Mouse (Mus musculus) splenic B cell, adult 2 months (primary cell): ENCODE measurements around the gene Nanog.
"Not testable (repeated sequence)": the region's sequence is repeated elsewhere in the genome, so short reads cannot be mapped to it uniquely, and the experiment has no call there.

Experiments
- DNase-seq: peaks from one replicate; pipeline ENCODE4 v3.0.0-alpha.2; 2011; ENCODE audit warnings: low read depth, low spot score
- H3K27me3 ChIP-seq: 2 replicates; pipeline ENCODE4 v1.6.1; 2012; ENCODE audit warnings: mild to moderate bottlenecking, low read length, moderate library complexity, mixed read lengths; ENCODE audit not compliant: control insufficient read depth, poor library complexity, insufficient read depth, severe bottlenecking
- H3K36me3 ChIP-seq: 2 replicates; pipeline ENCODE4 v1.6.1; 2012; ENCODE audit warnings: mild to moderate bottlenecking, low read length, moderate library complexity, mixed read lengths; ENCODE audit not compliant: control insufficient read depth, poor library complexity, insufficient read depth, severe bottlenecking

The Nanog gene

DNA sequence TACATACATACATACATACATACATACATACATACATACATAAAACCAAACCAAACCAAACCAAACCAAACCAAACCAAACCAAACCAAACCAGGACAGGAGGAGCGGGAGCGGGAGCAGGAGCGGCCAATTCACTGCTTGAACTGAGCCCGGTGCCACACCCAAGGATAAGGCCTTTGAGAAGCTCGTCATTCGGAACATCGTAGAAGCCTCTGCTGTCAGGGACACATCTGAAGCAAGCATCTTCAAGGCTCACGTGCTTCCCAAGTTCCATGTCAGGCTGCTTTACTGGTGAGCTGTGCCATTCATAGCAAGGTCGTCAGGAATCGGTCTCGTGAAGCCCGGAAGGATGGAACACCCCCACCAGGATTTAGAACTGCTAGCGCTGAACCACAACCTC is 20.6 kb upstream of the Nanog start:
- DNase-seq = no peak
- H3K36me3 ChIP-seq = no peaks in the 10 kb centered on the region
- no peaks in the 10 kb centered on the region for H3K27me3 ChIP-seq

DNA sequence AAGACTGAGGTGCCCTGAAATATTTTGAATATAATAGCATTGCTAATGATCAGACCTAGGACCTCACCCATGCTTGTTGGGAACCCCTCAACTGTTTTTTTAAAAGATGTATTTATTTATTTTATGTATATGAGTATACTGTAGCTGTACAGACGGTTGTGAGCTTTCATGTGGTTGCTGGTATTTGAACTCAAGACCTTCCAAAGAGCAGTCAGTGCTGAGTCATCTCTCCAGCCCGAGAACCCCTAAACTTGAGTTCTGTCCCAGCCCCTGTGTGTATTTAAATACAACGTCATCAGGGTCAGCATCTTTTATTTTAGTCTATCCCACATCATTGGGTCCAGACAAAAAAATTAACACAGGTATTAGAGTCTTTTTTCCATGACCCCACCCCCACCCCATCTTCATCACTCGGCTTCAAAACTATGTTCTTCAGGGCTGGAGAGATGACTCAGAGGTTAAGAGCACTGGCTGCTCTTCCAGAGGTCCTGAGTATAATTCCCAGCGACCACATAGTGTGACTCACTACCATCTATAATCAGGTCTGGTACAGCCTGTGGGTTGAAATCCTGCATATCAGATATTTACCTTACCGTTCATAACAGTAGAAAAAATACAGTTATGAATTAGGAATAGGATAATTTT is 17.8 kb upstream of the Nanog start:
- Histone ChIP-seq H3K36me3 (no peaks in the 10 kb centered on the region), H3K27me3 (no peaks in the 10 kb centered on the region)

DNA sequence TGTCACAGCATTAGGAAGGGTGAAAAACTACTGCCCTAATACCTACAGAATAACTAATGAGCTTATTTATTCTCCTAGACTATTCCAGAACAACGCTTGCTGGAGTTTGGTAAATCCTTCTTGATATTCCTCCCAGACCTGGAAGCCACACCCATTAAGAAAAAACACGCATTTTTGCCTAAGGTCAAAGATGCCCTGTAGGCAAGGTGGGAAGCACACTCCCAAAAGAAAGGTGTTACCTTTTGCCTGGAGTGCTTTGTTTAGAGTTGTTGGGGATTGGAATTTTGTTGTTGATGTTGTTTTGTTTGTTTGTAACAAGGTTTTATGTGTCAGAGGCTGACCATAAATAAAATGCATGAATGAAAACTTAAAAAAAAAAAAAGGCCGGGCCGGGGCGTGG is 17.2 kb upstream of the Nanog start:
- DNase-seq = no peak
- H3K27me3 ChIP-seq = no peaks in the 10 kb centered on the region
- no peaks in the 10 kb centered on the region for H3K36me3 ChIP-seq

More for the DNA sequence above, 17.8 kb upstream of the Nanog start:
- DNase-seq = no peak

DNA sequence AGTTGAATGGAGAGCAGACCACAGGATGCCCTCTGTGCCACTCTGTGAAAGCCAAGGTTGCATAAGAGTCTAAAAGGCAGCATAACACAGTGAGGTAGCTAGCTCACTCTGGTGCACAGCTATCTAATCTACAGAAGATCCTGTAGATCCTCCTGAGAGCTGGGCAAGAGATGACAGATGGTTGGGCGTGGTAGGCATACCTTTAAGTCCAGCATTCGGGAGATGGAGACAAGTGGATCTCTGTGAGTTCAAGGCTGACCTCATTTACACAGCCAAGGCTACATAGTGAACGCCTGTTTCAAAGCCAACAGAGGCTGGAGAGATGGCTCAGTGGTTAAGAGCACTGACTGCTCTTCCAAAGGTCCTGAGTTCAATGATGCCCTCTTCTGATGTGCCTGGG is 11.9 kb upstream of the Nanog start:
- no peak for DNase-seq
- H3K36me3 ChIP-seq = no peaks in the 10 kb centered on the region
- H3K27me3 ChIP-seq = no peaks in the 10 kb centered on the region

DNA sequence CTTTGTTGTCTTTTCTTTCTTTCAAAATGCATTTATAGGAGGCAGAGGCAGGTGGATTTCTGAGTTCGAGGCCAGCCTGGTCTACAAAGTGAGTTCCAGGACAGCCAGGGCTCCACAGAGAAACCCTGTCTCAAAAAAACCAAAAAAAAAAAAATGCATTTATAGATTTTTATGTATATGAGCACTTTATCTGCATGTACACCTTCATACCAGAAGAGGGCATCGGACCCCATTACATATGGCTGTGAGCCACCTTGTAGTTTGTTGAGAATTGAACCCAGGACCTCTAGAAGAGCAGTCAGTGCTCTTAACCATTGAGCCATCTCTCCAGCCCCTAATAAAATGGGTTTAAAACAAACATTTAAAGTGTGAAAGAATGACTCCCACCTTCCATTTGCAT is 7.7 kb upstream of the Nanog start:
- H3K27me3 ChIP-seq = not testable (repeated sequence)

DNA sequence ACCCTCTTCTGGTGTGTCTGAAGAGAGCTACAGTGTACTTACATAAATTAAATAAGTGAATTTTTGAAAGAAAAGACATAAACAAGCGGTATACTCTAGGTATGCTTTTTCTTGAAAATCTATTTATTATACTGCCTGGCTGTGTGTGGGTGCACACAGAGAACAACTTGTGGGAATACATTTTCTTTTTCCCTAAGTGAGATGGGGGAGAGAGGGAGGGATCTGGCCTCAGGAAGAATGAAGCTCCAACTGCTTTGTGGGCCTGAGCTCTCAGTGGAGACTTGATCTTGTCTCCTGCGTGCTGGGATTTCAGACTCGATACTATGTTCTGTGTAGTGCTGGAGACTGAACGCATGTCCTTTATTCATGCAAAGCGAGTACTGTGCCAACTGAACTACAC is 5.5 kb upstream of the Nanog start:
- no peaks in the 10 kb centered on the region for H3K36me3 ChIP-seq
- DNase-seq = no peak
- H3K27me3 ChIP-seq = no peaks in the 10 kb centered on the region

More for the DNA sequence above, 7.7 kb upstream of the Nanog start:
- DNase-seq, H3K36me3 ChIP-seq: not testable (repeated sequence)

DNA sequence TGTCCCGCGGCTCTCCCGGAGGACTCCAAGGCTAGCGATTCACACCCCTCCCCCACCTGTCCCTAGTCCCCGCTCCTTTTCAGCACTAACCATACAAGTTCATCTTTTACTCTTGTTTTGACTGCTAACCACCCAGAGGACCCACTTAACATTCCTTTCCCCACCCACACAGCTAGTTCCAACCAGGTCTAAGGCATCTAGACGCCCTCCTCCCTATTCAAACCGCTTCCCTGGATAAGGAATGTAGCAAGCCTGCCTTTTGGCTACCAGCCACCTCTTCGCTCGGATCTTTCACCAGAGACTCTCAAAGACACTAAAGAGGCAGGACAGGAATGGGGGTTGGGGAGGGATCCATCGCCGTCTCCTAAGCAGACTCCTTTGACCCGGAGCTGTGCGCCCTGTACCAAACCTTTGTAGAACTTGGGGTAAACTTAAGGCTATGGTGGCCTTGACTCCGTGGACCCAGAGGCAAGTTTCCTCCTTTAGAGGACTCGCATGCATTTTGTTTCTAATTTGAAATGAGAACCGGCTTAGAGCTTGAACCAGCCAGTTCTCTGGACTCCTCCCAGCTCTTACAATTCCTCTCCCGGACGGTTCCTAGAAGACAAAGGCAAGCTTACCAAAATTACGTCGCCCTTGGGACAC is 4.7 kb upstream of the Nanog start:
- DNase-seq = no peak
- no peaks in the 10 kb centered on the region for H3K27me3 ChIP-seq
- H3K36me3 ChIP-seq = no peaks in the 10 kb centered on the region

DNA sequence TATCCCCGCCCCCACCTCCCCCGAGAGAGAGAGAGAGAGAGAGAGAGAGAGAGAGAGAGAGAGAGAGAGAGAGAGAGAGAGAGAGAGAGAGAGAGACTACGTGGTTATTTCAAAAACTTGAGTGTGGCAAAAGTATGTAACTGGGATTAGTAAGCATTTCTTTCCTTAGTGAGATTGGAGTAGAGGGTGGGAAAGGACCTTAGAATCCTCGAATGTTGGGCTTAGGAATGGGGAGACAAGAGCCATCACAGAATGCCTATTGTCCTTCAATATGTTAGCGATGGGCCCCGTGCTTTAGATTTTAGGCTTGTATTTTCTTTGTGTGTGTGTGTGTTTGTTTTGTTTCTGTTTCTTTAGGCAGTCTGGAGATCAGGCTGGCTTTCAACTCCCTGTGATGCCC is 4.0 kb upstream of the Nanog start:
- Histone ChIP-seq H3K36me3 (no peaks in the 10 kb centered on the region), H3K27me3 (no peaks in the 10 kb centered on the region)
- DNase-seq = no peak

DNA sequence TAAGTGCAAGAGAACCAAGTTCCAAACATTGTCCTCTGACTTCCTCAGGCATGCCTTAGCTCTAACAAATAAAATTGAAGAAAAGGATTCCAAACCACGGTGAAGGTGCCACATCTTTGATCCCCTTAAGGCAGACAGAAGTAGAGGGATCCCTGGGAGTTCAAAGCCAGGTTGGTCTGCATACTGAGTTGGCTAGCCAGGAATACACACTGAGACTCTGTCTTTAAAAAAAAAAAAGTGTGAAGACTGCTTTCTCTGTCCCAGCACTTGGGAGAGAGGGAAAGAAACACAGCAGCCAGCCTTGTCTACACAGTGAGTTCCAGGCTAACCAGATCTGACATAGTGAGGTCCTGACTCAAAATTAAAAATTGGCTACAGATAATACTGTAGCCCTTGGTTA is 3.6 kb upstream of the Nanog start:
- no peak for DNase-seq
- Histone ChIP-seq H3K27me3 (no peaks in the 10 kb centered on the region), H3K36me3 (no peaks in the 10 kb centered on the region)

DNA sequence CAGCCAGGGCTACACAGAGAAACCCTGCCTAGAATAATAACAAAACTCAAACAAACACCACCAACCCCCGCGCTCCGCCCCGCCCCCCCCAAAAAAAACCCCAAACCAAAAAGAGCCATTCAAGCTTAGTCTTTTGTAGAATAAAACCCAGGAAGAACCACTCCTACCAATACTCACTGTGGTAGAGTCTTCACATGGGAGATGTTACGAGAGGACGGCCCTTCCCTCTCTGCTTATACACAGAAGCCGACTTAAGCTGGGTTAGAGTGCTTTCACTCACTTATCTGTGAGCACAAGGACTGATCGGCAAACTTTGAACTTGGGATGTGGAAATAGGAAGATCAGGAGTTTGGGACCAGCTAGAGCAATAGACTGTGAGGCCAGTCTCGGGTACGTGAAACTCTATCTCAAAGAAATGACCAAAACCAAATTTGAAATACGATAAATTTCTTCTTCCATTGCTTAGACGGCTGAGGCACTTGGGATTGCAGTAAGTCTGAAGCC is 900 bp upstream of the Nanog start:
- H3K36me3 ChIP-seq = no peaks in the 10 kb centered on the region
- DNase-seq = no peak
- no peaks in the 10 kb centered on the region for H3K27me3 ChIP-seq

DNA sequence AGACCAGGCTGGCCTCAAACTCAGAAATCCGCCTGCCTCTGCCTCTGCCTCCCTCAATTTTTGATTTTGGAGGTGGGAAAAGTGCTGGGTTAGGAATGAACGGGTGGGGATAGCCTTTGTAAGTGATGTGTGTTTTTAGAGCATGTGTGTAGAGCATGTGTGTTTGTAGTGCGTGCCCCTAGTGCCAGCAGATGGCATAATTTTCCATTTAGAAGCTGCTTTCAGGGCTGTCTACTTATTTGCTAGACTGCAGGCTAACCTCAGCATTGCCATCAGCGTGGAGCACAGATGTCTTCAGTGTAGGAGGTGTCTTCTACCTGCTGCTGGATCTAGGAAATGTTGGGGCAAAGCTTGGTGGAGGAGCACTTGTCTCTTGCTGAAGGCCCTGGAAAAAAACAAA is 1.5 kb downstream of the Nanog start:
- no peak for DNase-seq
- Histone ChIP-seq H3K27me3 (no peaks in the 10 kb centered on the region), H3K36me3 (no peaks in the 10 kb centered on the region)

DNA sequence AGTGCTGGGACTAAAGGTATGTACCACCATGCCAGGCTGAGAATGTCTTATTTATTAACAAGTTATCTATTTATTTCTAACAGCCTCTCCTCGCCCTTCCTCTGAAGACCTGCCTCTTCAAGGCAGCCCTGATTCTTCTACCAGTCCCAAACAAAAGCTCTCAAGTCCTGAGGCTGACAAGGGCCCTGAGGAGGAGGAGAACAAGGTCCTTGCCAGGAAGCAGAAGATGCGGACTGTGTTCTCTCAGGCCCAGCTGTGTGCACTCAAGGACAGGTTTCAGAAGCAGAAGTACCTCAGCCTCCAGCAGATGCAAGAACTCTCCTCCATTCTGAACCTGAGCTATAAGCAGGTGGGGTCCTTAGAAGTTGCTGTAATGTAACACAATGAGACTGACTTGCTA is 4.2 kb downstream of the Nanog start:
- no peak for DNase-seq
- no peaks in the 10 kb centered on the region for H3K36me3 ChIP-seq
- no peaks in the 10 kb centered on the region for H3K27me3 ChIP-seq

DNA sequence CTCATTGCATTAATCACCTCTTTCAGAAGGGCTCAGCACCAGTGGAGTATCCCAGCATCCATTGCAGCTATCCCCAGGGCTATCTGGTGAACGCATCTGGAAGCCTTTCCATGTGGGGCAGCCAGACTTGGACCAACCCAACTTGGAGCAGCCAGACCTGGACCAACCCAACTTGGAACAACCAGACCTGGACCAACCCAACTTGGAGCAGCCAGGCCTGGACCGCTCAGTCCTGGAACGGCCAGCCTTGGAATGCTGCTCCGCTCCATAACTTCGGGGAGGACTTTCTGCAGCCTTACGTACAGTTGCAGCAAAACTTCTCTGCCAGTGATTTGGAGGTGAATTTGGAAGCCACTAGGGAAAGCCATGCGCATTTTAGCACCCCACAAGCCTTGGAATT is 5.8 kb downstream of the Nanog start:
- H3K27me3 ChIP-seq, DNase-seq, H3K36me3 ChIP-seq: not testable (repeated sequence)

DNA sequence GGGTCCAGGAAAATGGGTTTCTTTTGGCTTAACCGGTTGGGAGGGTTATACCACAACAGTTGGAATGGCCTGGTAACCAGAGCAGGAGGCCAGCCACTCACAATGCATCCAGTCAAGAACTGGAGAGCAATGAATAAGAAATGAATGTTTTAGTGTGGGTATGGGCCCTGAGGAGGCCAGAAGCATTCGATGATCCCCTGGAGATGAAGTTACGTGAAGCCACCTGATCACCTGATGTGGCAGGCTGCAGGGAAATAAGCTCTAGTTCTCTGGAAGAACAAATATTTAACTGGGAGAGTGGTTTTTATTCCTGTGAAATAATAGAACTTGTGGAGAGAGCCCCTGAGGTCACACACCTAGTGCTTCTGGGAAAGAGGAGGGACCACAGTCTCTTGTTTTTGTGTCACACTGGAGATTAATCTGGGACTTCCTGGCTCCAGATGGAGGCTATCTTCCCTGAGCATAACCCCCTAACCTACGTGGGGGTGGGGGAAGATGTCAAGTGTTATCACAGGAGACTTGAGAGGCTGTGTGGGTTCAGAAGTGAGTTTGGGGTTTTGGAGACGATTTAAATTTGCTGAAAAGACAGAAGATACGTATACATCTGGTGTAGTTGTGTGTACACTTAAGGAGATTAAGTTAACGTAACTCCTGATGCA is 7.5 kb downstream of the Nanog start:
- no peak for DNase-seq
- Histone ChIP-seq H3K27me3 (no peaks in the 10 kb centered on the region), H3K36me3 (no peaks in the 10 kb centered on the region)

DNA sequence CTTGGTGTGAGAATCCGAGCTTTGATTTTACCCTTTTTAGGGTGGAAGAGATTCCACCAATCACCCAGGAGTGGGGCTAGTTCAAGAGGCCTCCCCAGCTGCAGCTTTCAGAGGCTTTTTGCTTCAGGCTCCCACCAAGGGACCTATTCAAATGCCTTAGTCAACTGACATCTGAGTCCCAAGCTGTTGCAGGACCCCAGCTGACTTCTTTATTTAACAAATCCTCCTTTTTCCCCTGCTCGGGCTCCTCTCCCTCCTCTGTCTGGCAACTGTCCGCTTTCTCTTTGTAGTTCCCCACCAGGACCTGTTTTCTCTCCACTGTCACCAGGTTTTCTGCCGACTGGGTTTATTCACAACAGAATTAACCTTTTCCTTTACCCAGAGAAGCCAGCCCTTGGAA is 8.6 kb downstream of the Nanog start:
- DNase-seq = no peak
- H3K27me3 ChIP-seq = no peaks in the 10 kb centered on the region
- H3K36me3 ChIP-seq = no peaks in the 10 kb centered on the region
